Mouse (Mus musculus) brain, embryonic 14.5 days (tissue): ENCODE measurements around the gene Esrra. TPM values are rescaled to one million over a fixed set of nuclear protein-coding genes. Genes with fewer than 3 reads are reported as not detected.
A peak's percentile ranks its signal among the peaks of the same experiment; 100 is the strongest.

Experiments used
- DNase-seq: peaks from one replicate; pipeline ENCODE4 v3.0.0-alpha.2; 2011; ENCODE audit warnings: low read depth
- CTCF ChIP-seq: fragments of 200-500 bp; IDR thresholded peaks from 2 replicates; pipeline ENCODE4 v1.5.1; 2012; ENCODE audit warnings: inconsistent platforms, mild to moderate bottlenecking, moderate library complexity, borderline replicate concordance; ENCODE audit not compliant: insufficient read depth, insufficient read length; ENCODE audit errors: extremely low read depth
- POLR2A ChIP-seq: fragments of 200-500 bp; IDR thresholded peaks from 2 replicates; pipeline ENCODE4 v1.6.1; 2012; ENCODE audit warnings: mild to moderate bottlenecking, inconsistent platforms, borderline replicate concordance; ENCODE audit not compliant: poor library complexity, insufficient read depth, insufficient read length, severe bottlenecking; ENCODE audit errors: extremely low read depth
- polyA plus RNA-seq: library from polyadenylated mRNA; depleted of rRNA; stranded (reverse); fragments of >200 nt; gene quantifications from 2 replicates; pipeline ENCODE4 v1.2.3, GENCODE M21; 2012

Esrra gene
- polyA plus RNA-seq, 1 experiment: 35.5 TPM

- peak; percentile 92 for DNase-seq
- no peak for TF ChIP-seq CTCF
- TF ChIP-seq POLR2A: peak; percentile 67; the same call in 1 of the 2 replicates
These were observed 29.1 kb upstream of the Esrra start for GRCm38 (mm10) chr19:6950613-6951153.

DNA sequence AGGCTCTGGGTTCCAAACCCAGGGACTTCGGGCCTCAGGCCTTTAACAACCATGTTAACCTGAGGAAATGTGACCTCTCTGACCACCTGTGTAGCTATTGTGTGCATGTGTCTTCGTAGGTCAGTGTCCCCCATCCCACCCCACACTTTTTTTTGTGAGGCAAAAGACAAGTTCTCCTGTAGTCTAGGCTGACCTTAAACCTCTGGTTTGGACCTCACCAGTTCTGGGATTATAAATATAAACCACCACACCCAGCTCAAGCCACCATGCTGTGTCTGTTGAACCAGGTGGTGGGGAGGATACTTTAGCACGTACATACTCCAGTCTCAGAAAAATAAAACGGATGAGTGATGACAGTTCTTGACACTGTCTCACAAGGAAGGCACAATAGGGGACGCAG, 28.3 kb upstream of the Esrra start:
- DNase-seq: no peak
- TF ChIP-seq CTCF: no peak
- no peak for TF ChIP-seq POLR2A

- DNase-seq: no peak
- TF ChIP-seq POLR2A (no peak), CTCF (no peak)
These were observed 27.9 kb upstream of the Esrra start for GRCm38 (mm10) chr19:6949532-6949931.

- TF ChIP-seq CTCF: no peak
- TF ChIP-seq POLR2A: no peak
- no peak for DNase-seq
These were observed 26.6 kb upstream of the Esrra start for GRCm38 (mm10) chr19:6948186-6948585.

- DNase-seq: no peak
- TF ChIP-seq CTCF: no peak
- no peak for TF ChIP-seq POLR2A
These were observed 26.1 kb upstream of the Esrra start for GRCm38 (mm10) chr19:6947742-6948141.

GRCm38 (mm10) chr19:6943709-6944108, 22.1 kb upstream of the Esrra start:
- no peak for TF ChIP-seq CTCF
- no peak for TF ChIP-seq POLR2A
- DNase-seq: no peak

DNA sequence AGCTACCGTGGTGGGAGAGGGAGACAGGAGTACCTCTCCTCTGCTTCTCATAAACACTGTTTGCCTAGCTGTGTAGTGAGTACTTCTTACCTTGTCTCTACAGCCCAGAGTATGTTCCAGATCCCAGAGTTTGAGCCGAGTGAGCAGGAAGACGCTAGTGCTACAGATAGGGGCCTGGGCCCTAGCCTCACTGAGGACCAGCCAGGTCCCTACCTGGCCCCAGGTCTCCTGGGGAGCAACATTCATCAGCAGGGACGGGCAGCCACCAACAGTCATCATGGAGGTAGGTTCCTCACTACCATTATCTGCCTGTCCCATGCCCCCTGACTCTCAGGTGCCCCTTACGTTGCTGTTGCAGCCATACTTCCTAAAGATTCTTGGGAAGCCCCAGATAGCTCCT, 21.2 kb upstream of the Esrra start:
- TF ChIP-seq CTCF (no peak), POLR2A (no peak)

GRCm38 (mm10) chr19:6942249-6942691, 20.7 kb upstream of the Esrra start, which contains the start of gene Gpr137:
Gene Gpr137 (minus strand): TSS chr19:6942480.
- peak; percentile 28; the same call in 1 of the 2 replicates for TF ChIP-seq POLR2A
- TF ChIP-seq CTCF: no peak
- peak; percentile 96 for DNase-seq

More for the DNA sequence above, 21.2 kb upstream of the Esrra start:
- DNase-seq: no peak

DNA sequence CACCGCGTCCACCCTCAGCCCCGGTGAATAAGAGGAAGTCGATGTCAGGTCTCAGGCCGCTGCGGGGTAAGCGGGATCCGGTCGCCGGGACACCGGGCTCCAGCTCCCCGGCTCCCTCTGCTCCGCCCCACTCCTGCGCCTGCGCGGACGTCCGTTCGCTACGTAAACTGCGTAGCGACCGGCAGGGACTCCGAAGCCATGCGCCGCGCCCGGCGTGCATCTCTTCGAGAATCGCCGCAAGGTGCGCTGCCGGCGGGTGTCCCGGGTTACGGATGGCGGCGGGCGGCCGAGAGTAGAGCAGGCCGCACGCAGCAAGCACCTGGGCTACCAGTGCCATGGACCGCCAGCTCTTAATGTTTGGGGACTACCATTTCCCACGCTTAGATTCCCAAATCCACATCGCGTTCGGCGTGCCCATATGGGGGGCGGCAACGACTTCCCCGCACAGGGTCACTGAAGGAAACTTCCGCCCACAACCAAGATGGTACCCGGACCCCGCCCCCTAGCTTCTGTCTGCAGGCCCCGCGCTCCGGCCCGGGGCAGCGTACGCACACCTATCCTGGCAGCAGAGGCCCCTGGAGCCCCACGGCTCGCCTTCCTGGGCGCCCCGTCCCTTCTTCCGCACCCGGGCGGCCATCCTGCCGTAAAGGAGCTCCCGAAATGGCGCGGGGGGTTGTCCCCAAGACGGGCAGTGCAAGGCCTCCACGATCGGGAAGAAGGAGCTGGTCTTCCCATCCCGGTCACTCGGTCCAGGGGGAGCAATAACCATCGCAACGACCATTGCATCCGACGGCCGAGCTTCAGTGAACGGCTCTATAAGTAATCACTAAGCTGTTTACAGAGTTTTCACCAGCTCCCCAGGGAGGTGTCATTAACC, 20.0 kb upstream of the Esrra start, which contains the start of gene Bad:
Gene Bad (plus strand): TSS at position 490 of the 877 bp plus-strand sequence.
- peak; percentile 89; the same call in 1 of the 2 replicates for TF ChIP-seq POLR2A
- no peak for TF ChIP-seq CTCF
- peak; percentile 97 for DNase-seq

GRCm38 (mm10) chr19:6940396-6941351, 19.1 kb upstream of the Esrra start:
- TF ChIP-seq CTCF (no peak), POLR2A (no peak)
- DNase-seq: no peak
